Mouse (Mus musculus) cerebellum, adult 2 months (tissue): ENCODE results near the gene Cdca8.

Experiments
- CTCF ChIP-seq: fragments of 200-500 bp; IDR thresholded peaks from 2 replicates; pipeline ENCODE4 v1.5.1; 2011; ENCODE audit warnings: low read depth, mild to moderate bottlenecking, control low read depth, low read length, moderate library complexity, borderline replicate concordance; ENCODE audit not compliant: insufficient read depth
- POLR2A ChIP-seq: fragments of 200-500 bp; IDR thresholded peaks from 2 replicates; pipeline ENCODE4 v1.6.1; 2011; ENCODE audit warnings: low read length, control low read depth, borderline replicate concordance; ENCODE audit not compliant: insufficient read depth

- TF ChIP-seq CTCF (no peak), POLR2A (no peak)
Measured at GRCm38 (mm10) chr4:124951036-124951433, 11.9 kb upstream of the Cdca8 start.
